Mouse (Mus musculus): ENCODE measurements around the gene Pcbp4.

DNA sequence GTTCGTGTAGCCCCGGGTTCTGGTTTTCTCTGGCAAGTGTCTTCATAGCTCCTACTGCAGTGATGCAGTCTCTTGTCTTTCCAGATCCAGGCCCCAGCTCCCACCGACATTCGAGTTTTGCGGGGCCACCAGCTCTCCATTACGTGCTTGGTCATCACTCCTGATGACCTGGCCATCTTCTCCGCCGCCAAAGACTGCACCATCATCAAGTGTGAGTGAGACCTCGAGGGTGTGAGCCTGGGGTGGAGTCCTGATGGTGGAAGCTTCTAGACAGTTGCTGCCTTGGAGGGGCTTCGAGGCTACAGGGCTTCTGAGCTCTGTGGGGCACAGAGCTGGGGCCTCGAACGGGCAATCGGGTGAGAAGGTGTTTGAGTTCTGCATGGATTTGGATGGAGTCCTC, 28.6 kb downstream of the Pcbp4 start:
- TF ChIP-seq POLR2A (IDR thresholded peaks at IDR 0.05; ENCODE audit: low read depth, low read length) (no peak), CTCF (IDR thresholded peaks at IDR 0.05; ENCODE audit: extremely low read depth, insufficient read length, insufficient replicate concordance, low read depth, low read length) (no peak)
